Mouse (Mus musculus) limb, embryonic 13.5 days (tissue): ENCODE data around the gene Arhgap24. TPM values are rescaled to one million over a fixed set of nuclear protein-coding genes. Genes with fewer than 3 reads are reported as not detected.

Experiments used
- ATAC-seq: fragments of 200-750 bp; cut with Nextera tagmentation; 2 replicates; pipeline ENCODE4 v1.8.0; 2017; ENCODE audit warnings: low read depth, moderate number of reproducible peaks, moderate TSS enrichment; ENCODE audit not compliant: low FRiP score
- H3K27ac ChIP-seq: fragments of 300-500 bp; sonication (generic); 2 replicates; pipeline ENCODE4 v1.5.1; 2015; ENCODE audit warnings: inconsistent platforms, mild to moderate bottlenecking, moderate library complexity
- H3K27me3 ChIP-seq: fragments of 300-500 bp; sonication (generic); 2 replicates; pipeline ENCODE4 v1.6.1; 2015; ENCODE audit warnings: mild to moderate bottlenecking, inconsistent platforms
- H3K36me3 ChIP-seq: fragments of 300-500 bp; sonication (generic); 2 replicates; pipeline ENCODE4 v1.6.1; 2015; ENCODE audit warnings: inconsistent platforms, mild to moderate bottlenecking, moderate library complexity
- H3K4me1 ChIP-seq: fragments of 300-500 bp; sonication (generic); 2 replicates; pipeline ENCODE4 v1.6.1; 2015; ENCODE audit warnings: inconsistent platforms
- H3K4me2 ChIP-seq: fragments of 300-500 bp; sonication (generic); replicated peaks from 2 replicates; pipeline ENCODE4 v1.6.1; 2015; ENCODE audit warnings: inconsistent platforms, mild to moderate bottlenecking, moderate library complexity
- H3K4me3 ChIP-seq: fragments of 300-500 bp; sonication (generic); 2 replicates; pipeline ENCODE4 v1.5.1; 2015; ENCODE audit warnings: moderate library complexity, mild to moderate bottlenecking, inconsistent platforms
- H3K9ac ChIP-seq: fragments of 300-500 bp; sonication (generic); 2 replicates; pipeline ENCODE4 v1.6.1; 2015; ENCODE audit warnings: mild to moderate bottlenecking, inconsistent platforms
- H3K9me3 ChIP-seq: fragments of 300-500 bp; sonication (generic); 2 replicates; pipeline ENCODE4 v1.6.1; 2016; ENCODE audit warnings: inconsistent platforms
- WGBS: fragments of 180-500 bp; shearing (Covaris S2); methylation state at CpG from one replicate; pipeline ENCODE4 v1.1.7; 2015; 5-methylcytosine and 5-hydroxymethylcytosine counted together
- polyA plus RNA-seq: library from polyadenylated mRNA; unstranded; fragments of >200 nt; fragmentation: Nextera tagmentation; extraction: Ambion mirVana; gene quantifications from 2 replicates; pipeline ENCODE4 v1.2.1, GENCODE M21; 2015

Arhgap24 gene
- polyA plus RNA-seq, 1 experiment from 2014 or later: 21.6 TPM

GRCm38 (mm10) chr5:102888482-102889162, 407.4 kb downstream of the Arhgap24 start:
- Histone ChIP-seq H3K4me3 (no peak overlapping the region), H3K27ac (no peak overlapping the region), H3K9me3 (no peaks in the 10 kb centered on the region), H3K4me1 (no peaks in the 10 kb centered on the region), H3K36me3 (peaks cover 15% of the 10 kb centered on the region), H3K27me3 (no peaks in the 10 kb centered on the region), H3K9ac (no peak overlapping the region), H3K4me2 (no peak overlapping the region)
- 67% methylated on average over 14 of the region's 14 CpGs for WGBS
- no peak for ATAC-seq

DNA sequence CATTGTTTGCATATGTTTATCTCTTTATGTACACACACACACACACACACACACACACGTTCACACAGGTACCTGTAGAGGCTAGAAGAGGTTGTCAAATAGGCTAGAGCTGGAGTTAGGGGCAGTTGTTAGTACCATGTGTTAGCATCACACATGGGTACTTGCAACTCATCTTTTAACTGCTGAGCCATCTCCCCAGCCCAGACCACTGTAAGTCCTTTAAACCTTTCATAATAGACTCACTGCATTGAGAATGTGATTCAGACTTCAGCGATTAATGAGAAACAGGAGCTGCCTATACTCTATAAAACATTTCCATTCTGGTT, 407.9 kb downstream of the Arhgap24 start:
- 52% methylated on average over 2 of the region's 2 CpGs for WGBS

DNA sequence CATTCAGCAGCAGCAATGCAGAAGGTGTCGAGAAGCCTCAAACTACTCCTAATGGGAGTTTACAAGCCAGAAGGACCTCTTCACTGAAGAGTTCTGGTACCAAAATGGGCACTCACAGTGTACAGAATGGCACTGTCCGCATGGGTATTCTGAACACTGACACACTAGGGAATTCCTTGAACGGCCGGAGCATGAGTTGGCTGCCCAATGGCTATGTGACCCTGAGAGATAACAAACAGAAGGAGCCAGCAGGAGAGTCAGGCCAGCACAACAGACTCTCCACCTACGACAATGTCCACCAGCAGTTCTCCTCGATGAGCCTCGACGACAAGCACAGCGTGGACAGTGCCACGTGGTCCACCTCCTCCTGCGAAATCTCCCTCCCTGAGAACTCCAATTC, 411.0 kb downstream of the Arhgap24 start:
- no peaks in the 10 kb centered on the region for H3K9me3 ChIP-seq
- 95% methylated on average over 11 of the region's 11 CpGs for WGBS
- H3K4me2 ChIP-seq: no peak overlapping the region
- no peaks in the 10 kb centered on the region for H3K4me1 ChIP-seq
- H3K4me3 ChIP-seq: no peak overlapping the region
- peaks cover 15% of the 10 kb centered on the region for H3K36me3 ChIP-seq
- H3K27ac ChIP-seq: no peak overlapping the region
- no peaks in the 10 kb centered on the region for H3K27me3 ChIP-seq
- no peak for ATAC-seq
- H3K9ac ChIP-seq: no peak overlapping the region

More for the DNA sequence above, 407.9 kb downstream of the Arhgap24 start:
- H3K9me3 ChIP-seq: no peaks in the 10 kb centered on the region
- no peak for ATAC-seq
- H3K27me3 ChIP-seq: no peaks in the 10 kb centered on the region
- H3K27ac ChIP-seq: no peak overlapping the region
- no peaks in the 10 kb centered on the region for H3K4me1 ChIP-seq
- no peak overlapping the region for H3K4me2 ChIP-seq
- H3K36me3 ChIP-seq: peaks cover 15% of the 10 kb centered on the region
- H3K9ac ChIP-seq: no peak overlapping the region
- H3K4me3 ChIP-seq: no peak overlapping the region

- WGBS: 93% methylated on average over 4 of the region's 4 CpGs
- Histone ChIP-seq H3K9me3 (no peaks in the 10 kb centered on the region), H3K4me3 (no peak overlapping the region), H3K4me2 (no peak overlapping the region), H3K27me3 (no peaks in the 10 kb centered on the region), H3K27ac (no peak overlapping the region), H3K4me1 (no peaks in the 10 kb centered on the region), H3K36me3 (peaks cover 6% of the 10 kb centered on the region), H3K9ac (no peak overlapping the region)
- ATAC-seq: no peak
These were observed 417.1 kb downstream of the Arhgap24 start for GRCm38 (mm10) chr5:102898301-102898700.

DNA sequence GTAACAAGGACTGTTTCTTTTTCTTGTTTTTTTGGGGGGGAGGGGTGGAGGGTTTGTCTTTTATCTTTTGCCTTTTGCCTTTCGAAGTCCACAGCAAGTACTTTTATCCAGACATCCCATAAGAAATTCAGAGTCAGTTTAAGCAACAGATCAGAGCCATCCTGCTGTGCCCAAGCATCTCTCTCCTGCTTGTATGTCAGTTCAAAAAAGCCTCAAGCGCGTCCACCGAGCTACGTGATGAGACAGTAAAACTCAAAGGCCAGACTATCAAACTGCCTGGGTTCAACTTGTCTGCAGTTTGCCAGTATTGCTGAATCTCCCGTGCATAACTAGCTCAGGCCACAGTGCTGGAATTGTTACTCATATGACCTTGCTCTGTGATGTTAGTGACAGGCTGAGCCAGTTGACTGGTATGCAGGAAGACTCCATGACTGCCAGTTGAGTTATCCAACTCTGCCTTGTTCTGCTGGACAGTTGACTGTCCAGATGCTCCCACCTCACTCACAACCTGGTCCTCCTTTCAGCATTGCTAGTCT, 418.6 kb downstream of the Arhgap24 start:
- no peaks in the 10 kb centered on the region for H3K9me3 ChIP-seq
- peaks cover 6% of the 10 kb centered on the region for H3K36me3 ChIP-seq
- H3K9ac ChIP-seq: no peak overlapping the region
- ATAC-seq: no peak
- H3K27ac ChIP-seq: no peak overlapping the region
- WGBS: 86% methylated on average over 6 of the region's 6 CpGs
- no peak overlapping the region for H3K4me3 ChIP-seq
- H3K27me3 ChIP-seq: no peaks in the 10 kb centered on the region
- no peak overlapping the region for H3K4me2 ChIP-seq
- H3K4me1 ChIP-seq: no peaks in the 10 kb centered on the region

DNA sequence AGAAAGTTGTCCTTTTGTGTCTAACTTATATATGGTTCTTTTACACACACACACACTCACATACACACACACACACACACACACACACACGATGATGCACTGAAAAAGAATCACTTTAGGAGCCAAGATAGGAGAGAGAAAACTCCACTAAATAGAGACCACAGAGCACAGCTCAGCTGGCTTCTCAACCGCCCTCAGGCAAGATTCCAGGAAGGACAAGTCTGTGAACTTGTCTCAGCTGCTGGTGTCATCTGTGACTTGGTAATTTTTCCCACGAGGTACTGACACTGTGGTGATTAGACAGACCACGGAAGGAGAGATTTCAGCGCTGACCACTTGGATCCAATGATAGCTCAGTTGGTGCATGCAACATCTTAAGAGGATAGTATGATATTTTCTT, 420.0 kb downstream of the Arhgap24 start:
- H3K4me3 ChIP-seq: no peak overlapping the region

GRCm38 (mm10) chr5:102903487-102903886, 422.3 kb downstream of the Arhgap24 start:
- WGBS: 90% methylated on average over 9 of the region's 9 CpGs
- H3K36me3 ChIP-seq: peaks cover 6% of the 10 kb centered on the region
- no peak overlapping the region for H3K9ac ChIP-seq
- no peaks in the 10 kb centered on the region for H3K4me1 ChIP-seq
- ATAC-seq: no peak
- no peak overlapping the region for H3K4me2 ChIP-seq
- no peak overlapping the region for H3K4me3 ChIP-seq
- no peaks in the 10 kb centered on the region for H3K9me3 ChIP-seq
- H3K27me3 ChIP-seq: no peaks in the 10 kb centered on the region
- H3K27ac ChIP-seq: no peak overlapping the region

More for the DNA sequence above, 420.0 kb downstream of the Arhgap24 start:
- Histone ChIP-seq H3K4me2 (no peak overlapping the region), H3K27me3 (no peaks in the 10 kb centered on the region), H3K9me3 (no peaks in the 10 kb centered on the region), H3K9ac (no peak overlapping the region), H3K27ac (no peak overlapping the region), H3K36me3 (peaks cover 6% of the 10 kb centered on the region), H3K4me1 (no peaks in the 10 kb centered on the region)
- 83% methylated on average over 5 of the region's 5 CpGs for WGBS
- ATAC-seq: no peak

- Histone ChIP-seq H3K27ac (no peak overlapping the region), H3K27me3 (no peaks in the 10 kb centered on the region), H3K9ac (no peak overlapping the region), H3K36me3 (peaks cover 6% of the 10 kb centered on the region), H3K4me1 (no peaks in the 10 kb centered on the region), H3K4me2 (no peak overlapping the region), H3K4me3 (no peak overlapping the region), H3K9me3 (no peaks in the 10 kb centered on the region)
- WGBS: 84% methylated on average over 12 of the region's 12 CpGs
- ATAC-seq: no peak
These were observed 422.9 kb downstream of the Arhgap24 start for GRCm38 (mm10) chr5:102904066-102904465.

- 70% methylated on average over 13 of the region's 13 CpGs for WGBS
- no peak for ATAC-seq
These were observed 424.4 kb downstream of the Arhgap24 start for GRCm38 (mm10) chr5:102905441-102906211.

DNA sequence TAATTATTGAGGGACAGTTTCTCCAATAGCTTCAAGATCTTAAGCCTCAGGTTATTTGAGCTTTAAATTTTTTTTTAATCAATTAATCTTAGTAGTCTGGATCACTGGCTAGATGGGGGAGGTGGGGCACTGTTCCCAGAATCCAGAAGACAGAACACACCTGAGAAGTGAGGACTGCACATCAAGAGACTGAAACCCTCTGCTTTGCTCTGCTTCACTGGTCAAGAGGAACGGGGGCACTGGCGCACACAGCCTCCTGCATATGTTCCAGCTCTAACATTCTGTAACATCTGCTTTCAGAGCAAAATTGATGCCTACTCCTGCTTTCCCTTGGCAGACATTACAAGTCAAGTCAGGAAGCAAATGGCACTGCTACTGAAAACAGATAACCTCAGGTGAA, 439.0 kb downstream of the Arhgap24 start:
- no peaks in the 10 kb centered on the region for H3K27me3 ChIP-seq
- H3K27ac ChIP-seq: no peak overlapping the region
- H3K36me3 ChIP-seq: no peaks in the 10 kb centered on the region
- WGBS: 85% methylated on average over 2 of the region's 2 CpGs
- no peak overlapping the region for H3K4me2 ChIP-seq
- no peak for ATAC-seq
- no peaks in the 10 kb centered on the region for H3K9me3 ChIP-seq
- no peak overlapping the region for H3K4me3 ChIP-seq
- no peaks in the 10 kb centered on the region for H3K4me1 ChIP-seq
- no peak overlapping the region for H3K9ac ChIP-seq

More at GRCm38 (mm10) chr5:102905441-102906211, 424.4 kb downstream of the Arhgap24 start:
- H3K4me1 ChIP-seq: no peaks in the 10 kb centered on the region
- no peak overlapping the region for H3K4me2 ChIP-seq
- H3K27me3 ChIP-seq: no peaks in the 10 kb centered on the region
- no peaks in the 10 kb centered on the region for H3K9me3 ChIP-seq
- no peak overlapping the region for H3K9ac ChIP-seq
- no peak overlapping the region for H3K27ac ChIP-seq
- H3K4me3 ChIP-seq: no peak overlapping the region
- H3K36me3 ChIP-seq: no peaks in the 10 kb centered on the region

DNA sequence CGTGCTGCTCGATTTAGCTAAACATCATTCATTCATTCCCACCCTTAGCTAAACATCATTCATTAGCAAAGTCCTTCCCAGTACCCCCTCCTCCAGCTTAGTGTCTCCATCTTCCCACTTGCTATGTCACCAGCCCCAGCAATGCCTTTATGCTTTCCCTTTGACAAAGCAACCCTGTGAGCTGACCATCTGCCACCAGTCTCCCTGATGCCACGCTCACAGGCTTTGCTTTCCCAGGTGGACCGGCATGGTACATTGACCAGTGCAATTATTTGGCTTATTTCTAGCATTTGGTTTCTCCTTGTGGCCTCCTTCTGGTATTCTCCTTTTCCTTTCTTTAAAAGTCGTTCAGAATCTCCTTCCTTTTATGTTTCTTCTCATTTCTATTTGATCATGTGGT, 445.6 kb downstream of the Arhgap24 start:
- H3K4me1 ChIP-seq: no peaks in the 10 kb centered on the region
- no peaks in the 10 kb centered on the region for H3K9me3 ChIP-seq
- H3K36me3 ChIP-seq: no peaks in the 10 kb centered on the region
- ATAC-seq: no peak
- H3K9ac ChIP-seq: no peak overlapping the region
- WGBS: 76% methylated on average over 5 of the region's 5 CpGs
- no peaks in the 10 kb centered on the region for H3K27me3 ChIP-seq
- no peak overlapping the region for H3K27ac ChIP-seq
- H3K4me3 ChIP-seq: no peak overlapping the region
- H3K4me2 ChIP-seq: no peak overlapping the region

DNA sequence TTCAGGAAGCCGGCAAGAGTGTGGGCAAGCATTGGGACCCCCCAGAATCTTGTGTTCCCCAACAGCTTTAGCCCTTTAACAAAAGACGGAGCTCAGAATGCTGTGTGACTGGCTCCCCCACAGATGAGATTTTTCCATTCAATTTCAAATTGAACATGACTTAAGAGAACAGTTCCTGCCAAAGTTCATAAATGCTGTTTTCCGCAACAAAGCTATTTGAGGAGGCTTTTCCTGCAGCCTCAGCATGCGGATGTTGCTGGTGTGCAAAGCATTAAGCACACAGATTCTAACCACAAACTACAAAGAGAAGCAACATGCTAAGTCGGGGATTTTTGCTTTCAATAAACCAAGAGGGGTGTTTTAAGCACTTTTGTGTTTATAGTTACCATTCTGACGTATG, 449.0 kb downstream of the Arhgap24 start:
- no peak for ATAC-seq
- Histone ChIP-seq H3K27ac (no peak overlapping the region), H3K27me3 (no peaks in the 10 kb centered on the region), H3K4me1 (no peaks in the 10 kb centered on the region), H3K4me3 (no peak overlapping the region), H3K9ac (no peak overlapping the region), H3K4me2 (no peak overlapping the region), H3K9me3 (no peaks in the 10 kb centered on the region), H3K36me3 (no peaks in the 10 kb centered on the region)
- WGBS: 50% methylated on average over 6 of the region's 6 CpGs
